Mouse (Mus musculus): ENCODE measurements at regions not wholly inside any gene's neighbourhood (a gene's known extent, or its start where the extent isn't known, plus 50 kb on each side); places are given as distances from the start of the nearest gene placed in this dataset.

DNA sequence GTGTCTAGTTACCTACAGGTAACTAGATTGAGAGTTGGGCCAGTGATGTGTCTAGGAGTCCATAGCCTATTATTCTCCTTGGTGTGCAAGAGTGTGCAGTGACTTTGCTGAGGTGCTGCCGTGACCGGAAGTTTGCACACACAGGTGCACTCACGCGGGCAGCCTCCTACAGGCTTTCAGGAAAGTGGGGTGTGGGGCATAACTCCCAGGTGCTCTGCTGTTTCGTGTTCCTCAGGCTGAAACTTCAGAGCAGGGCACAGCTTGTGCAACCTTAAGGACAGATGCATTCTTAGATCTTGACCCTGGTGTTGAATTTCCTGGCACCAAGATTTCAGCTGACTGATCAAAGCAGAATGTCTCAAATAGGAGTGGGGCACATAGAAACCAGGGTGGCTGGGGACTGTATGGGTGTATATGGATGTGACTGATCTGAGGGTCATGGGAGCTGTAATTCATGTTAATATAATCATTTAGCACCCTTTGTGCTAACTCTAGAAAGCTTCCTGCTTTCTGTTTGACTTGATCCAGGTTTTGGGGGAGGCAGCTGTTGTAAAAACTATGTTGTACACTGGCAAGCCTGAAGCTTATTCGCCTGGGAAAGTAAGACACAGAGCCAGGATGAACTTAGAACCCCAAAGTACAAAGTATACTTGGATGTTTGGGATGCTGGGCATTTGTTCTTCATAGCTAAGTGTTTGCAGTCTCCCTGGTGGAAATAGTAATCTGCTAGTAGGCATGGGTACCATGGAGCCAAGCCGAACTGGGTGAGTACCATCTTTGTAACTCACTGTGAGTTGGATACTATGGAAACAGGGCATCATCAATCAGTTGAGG is 1234.6 kb upstream of the A1bg start:
- Histone ChIP-seq H3K9me3 (no peaks in the 10 kb centered on the region), H3K27me3 (no peaks in the 10 kb centered on the region), H3K36me3 (no peaks in the 10 kb centered on the region), H3K4me1 (peaks cover 7% of the 10 kb centered on the region; the same call in 1 of the 2 replicates), H3K4me2 (replicated peaks) (no peak overlapping the region), H3K9ac (no peak overlapping the region), H3K27ac (no peak overlapping the region), H3K4me3 (no peak overlapping the region)
- ATAC-seq (ENCODE audit: low FRiP score, low read depth), result no peak
- WGBS, result 88% methylated on average over 7 of the region's 7 CpGs

DNA sequence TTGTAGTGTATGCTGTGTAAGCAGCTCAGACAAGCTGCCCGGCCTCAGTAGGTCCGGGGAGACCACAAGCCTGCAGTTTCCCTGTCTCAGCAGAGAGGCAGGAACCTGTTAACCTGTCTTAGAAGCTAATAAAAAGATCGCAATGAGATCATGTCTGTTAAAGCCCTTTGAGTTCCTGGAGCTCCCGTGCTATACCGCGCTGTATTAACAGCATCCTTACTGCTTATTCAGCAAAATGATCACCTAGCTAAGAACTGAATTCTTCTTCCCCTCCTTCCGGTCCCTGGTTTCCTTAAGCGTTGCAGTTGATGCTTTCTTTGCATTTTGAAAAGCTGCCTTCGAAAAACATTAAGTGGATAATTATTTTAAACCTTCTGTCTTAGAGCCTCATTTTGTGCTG is 1230.4 kb upstream of the A1bg start:
- H3K4me3 ChIP-seq, result no peak overlapping the region
- 36% methylated on average over 9 of the region's 9 CpGs for WGBS
- no peak overlapping the region for H3K27ac ChIP-seq
- ATAC-seq (ENCODE audit: low FRiP score, low read depth), result no peak
- H3K4me1 ChIP-seq, result peaks cover 11% of the 10 kb centered on the region; the same call in 1 of the 2 replicates
- no peak overlapping the region for H3K9ac ChIP-seq
- H3K27me3 ChIP-seq, result no peaks in the 10 kb centered on the region
- H3K9me3 ChIP-seq, result no peaks in the 10 kb centered on the region
- no peaks in the 10 kb centered on the region for H3K36me3 ChIP-seq
- H3K4me2 ChIP-seq (replicated peaks), result no peak overlapping the region

DNA sequence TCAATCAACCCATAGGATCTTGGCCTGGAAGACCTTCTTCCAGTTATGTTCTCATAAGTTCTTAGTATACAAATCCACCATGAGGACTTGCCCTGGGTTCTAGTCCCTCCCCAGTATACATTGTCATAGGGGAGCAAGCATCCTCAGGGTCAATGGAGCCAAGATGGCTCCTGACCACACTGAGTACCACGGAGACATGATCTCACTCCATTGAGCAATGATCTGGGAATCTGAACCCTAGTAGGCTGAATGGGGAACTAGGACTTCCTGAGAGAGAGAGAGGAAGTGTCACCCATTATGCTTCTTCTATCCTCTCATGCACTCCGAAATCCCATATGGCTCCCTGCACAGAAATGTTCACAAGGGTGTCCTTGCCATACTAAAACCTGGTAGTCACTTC is 1229.3 kb upstream of the A1bg start:
- no peak for ATAC-seq (ENCODE audit: low FRiP score, low read depth)
- Histone ChIP-seq H3K27me3 (no peaks in the 10 kb centered on the region), H3K9ac (no peak overlapping the region), H3K4me2 (replicated peaks) (no peak overlapping the region), H3K4me1 (peaks cover 18% of the 10 kb centered on the region), H3K4me3 (no peak overlapping the region), H3K9me3 (no peaks in the 10 kb centered on the region), H3K36me3 (no peaks in the 10 kb centered on the region), H3K27ac (no peak overlapping the region)
- 93% methylated on average over 2 of the region's 2 CpGs for WGBS

DNA sequence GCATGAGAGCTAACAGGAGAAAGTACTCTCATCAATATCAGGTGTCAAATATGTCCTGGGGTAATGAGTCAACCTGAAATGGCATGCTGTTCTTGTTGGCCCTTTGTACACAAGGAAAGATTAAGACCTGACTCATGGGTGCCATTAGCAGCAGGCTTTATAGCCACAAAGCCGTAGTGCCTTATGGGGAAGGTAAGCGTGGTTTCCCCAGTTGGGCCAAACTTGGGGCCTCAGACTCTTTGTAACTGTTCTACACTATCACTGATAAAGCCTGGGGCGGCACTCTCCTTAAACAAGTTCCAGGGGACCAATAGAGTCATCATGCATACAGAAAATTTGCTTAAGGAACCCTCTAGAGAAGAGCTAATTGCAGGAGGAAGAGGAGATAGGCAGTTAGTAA is 1228.9 kb upstream of the A1bg start:
- H3K4me1 ChIP-seq, result peaks cover 19% of the 10 kb centered on the region
- H3K9me3 ChIP-seq, result no peaks in the 10 kb centered on the region
- 90% methylated on average over 3 of the region's 3 CpGs for WGBS
- no peak overlapping the region for H3K9ac ChIP-seq
- no peak overlapping the region for H3K4me3 ChIP-seq
- H3K4me2 ChIP-seq (replicated peaks), result no peak overlapping the region
- no peaks in the 10 kb centered on the region for H3K36me3 ChIP-seq
- no peaks in the 10 kb centered on the region for H3K27me3 ChIP-seq
- H3K27ac ChIP-seq, result no peak overlapping the region
- ATAC-seq (ENCODE audit: low FRiP score, low read depth), result no peak

DNA sequence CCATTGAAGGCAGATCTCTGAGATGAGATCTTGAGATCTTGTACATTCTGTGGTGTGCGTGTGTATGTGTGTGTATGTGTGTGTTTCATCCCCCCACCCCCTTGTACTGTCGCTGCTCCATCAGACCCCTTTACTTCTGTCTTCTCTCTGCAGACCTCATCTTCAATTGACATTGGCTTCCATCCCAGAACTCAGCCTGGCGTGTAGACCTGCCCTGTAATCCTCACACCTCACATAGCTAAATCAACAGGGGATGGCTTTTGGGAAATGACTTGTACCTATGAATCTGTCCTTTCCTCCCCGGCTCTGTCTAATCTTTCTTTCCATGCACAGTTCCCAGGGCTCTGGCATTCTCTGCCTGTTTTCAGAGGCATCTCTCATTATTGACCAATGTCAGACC is 1227.5 kb upstream of the A1bg start:
- WGBS, result 75% methylated on average over 4 of the region's 4 CpGs
- no peak for ATAC-seq (ENCODE audit: low FRiP score, low read depth)

DNA sequence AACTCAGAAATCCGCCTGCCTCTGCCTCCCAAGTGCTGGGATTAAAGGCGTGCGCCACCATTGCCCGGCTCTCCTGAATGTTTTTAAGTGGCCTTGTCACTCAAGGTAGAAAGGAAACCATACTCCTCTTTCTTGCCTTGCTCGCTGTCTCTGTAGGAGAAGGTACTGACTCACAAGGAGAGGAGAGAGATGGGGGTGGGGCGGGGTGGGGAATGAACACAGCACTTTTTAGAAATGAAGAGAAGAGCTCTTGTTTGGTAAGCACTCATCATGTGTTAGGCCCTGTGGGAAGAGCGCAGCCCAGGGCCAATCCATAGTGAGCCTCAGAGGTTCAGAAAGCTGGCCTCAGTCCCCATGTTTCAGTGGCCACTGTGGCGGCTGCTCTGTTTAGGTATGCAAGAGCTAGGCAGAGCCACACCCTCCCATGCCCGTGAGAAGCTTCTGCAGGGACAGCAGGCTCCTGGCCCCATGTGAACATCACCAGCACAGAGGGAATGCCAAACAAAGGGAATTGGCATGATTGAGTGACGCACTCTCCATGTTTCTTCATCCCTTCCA is 1225.9 kb upstream of the A1bg start:
- Histone ChIP-seq H3K9me3 (no peaks in the 10 kb centered on the region), H3K4me3 (no peak overlapping the region), H3K4me1 (peaks cover 19% of the 10 kb centered on the region), H3K4me2 (replicated peaks) (no peak overlapping the region), H3K36me3 (no peaks in the 10 kb centered on the region), H3K9ac (no peak overlapping the region), H3K27ac (no peak overlapping the region), H3K27me3 (no peaks in the 10 kb centered on the region)
- 88% methylated on average over 10 of the region's 10 CpGs for WGBS
- ATAC-seq (ENCODE audit: low FRiP score, low read depth), result no peak

More for the DNA sequence above, 1227.5 kb upstream of the A1bg start:
- no peaks in the 10 kb centered on the region for H3K36me3 ChIP-seq
- H3K4me2 ChIP-seq (replicated peaks), result no peak overlapping the region
- H3K4me1 ChIP-seq, result peaks cover 19% of the 10 kb centered on the region
- no peaks in the 10 kb centered on the region for H3K27me3 ChIP-seq
- no peak overlapping the region for H3K4me3 ChIP-seq
- no peaks in the 10 kb centered on the region for H3K9me3 ChIP-seq
- no peak overlapping the region for H3K9ac ChIP-seq
- no peak overlapping the region for H3K27ac ChIP-seq

DNA sequence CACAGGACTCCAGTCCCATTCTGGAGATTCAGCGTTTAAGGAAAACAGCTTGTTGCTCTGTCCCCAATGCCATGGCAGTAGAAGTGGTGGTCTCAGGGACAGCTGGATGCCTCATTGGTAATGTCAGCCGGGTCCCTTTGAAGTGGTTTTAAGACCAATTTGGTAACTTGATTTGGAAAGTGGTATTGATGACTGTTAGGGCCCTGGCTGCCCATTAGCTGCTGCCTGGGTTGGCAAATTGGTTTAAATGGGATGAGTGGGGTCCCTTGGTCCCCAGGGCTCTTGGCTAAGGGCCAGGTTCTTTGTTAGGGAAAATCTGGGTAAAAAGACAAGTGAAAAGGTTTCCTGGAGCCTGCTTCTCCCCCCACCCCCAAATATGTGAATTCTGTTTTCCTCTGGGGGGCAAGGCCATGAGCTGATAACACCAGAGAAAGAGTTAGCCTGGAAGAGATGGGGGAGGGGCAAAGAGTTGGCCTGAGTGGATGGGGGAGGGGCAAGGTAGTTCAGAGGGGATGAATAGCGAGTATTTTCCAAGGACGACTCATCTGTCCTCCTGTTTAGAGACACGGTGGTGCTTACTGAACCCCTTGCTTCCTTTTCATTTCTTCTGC is 1224.6 kb upstream of the A1bg start:
- H3K4me2 ChIP-seq (replicated peaks), result no peak overlapping the region
- no peak for ATAC-seq (ENCODE audit: low FRiP score, low read depth)
- no peak overlapping the region for H3K27ac ChIP-seq
- H3K9ac ChIP-seq, result no peak overlapping the region
- peaks cover 12% of the 10 kb centered on the region for H3K4me1 ChIP-seq
- no peak overlapping the region for H3K4me3 ChIP-seq
- 14% methylated on average over 5 of the region's 5 CpGs for whole genome bisulfite sequencing
- H3K36me3 ChIP-seq, result no peaks in the 10 kb centered on the region
- no peaks in the 10 kb centered on the region for H3K27me3 ChIP-seq
- no peaks in the 10 kb centered on the region for H3K9me3 ChIP-seq

DNA sequence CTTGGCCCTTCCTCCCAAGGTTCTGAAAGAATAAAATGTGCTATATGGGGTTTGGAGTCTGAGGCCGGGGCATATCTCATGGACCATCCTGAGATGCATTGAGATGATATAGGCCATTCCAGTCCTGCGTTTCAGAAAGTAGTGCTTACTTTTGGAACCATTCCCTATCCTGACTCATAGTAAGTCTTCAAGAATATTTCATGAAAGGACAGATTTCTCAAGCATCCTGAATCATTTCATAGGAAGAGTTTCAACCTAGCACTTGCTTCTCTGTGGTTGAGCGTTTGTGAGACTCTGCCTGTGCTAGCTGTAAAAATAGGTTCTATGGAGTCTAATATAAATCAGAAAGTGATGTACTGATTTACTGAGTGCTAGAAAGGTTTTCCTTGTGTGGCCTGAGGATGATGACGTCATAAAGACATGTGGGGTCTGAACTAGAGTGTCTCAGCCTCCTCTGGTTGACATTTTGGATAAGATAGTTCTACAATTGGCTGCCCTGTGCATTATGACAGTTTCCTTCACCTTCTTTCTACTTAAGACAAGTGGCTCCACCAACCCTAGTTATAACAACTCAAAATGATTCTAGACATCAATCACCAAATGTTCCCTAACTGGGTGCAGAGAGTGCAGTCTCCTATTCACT is 1223.0 kb upstream of the A1bg start:
- Histone ChIP-seq H3K4me1 (peaks cover 12% of the 10 kb centered on the region), H3K9me3 (no peaks in the 10 kb centered on the region), H3K36me3 (no peaks in the 10 kb centered on the region), H3K27me3 (no peaks in the 10 kb centered on the region), H3K27ac (no peak overlapping the region), H3K4me3 (no peak overlapping the region), H3K9ac (no peak overlapping the region), H3K4me2 (replicated peaks) (no peak overlapping the region)
- WGBS, result 86% methylated on average over 4 of the region's 4 CpGs
- ATAC-seq (ENCODE audit: low FRiP score, low read depth), result no peak

DNA sequence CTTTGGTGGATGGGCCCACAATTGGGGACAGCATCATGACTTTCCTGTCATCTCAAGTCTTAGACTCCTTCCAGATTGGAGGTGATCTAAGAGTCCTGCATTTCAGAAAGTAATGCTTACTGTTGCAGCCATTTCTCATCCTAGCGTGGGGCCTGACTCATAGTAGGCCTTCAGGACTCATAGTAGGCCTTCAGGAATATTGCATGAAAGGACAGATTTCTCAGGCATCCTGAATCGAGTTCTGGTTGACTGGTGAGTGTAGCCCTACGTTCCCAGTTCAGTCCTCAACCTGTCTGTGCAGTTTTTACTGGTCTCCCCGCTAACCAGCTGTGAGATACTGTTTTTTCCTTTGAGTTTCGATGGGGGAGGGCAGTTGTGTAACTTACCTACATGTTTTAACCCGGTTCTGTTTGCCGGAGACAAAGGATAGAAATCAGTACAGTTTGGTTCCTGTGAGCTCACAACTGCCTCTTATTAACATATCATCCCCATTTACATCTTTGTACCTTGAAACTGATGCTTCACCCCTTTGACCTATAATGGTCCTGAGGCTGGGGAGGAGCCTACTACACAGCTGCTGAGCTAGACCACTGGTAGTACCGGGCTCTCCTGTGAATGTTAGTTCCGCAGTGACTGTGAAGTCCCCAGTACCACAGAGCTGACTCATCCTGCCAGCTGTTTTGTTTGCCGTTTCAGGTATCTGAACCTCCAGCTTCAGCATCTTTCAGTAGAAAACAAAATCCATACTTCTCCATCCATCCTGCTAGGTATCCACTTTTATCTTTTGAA is 1222.2 kb upstream of the A1bg start:
- no peak overlapping the region for H3K4me2 ChIP-seq (replicated peaks)
- no peaks in the 10 kb centered on the region for H3K27me3 ChIP-seq
- no peaks in the 10 kb centered on the region for H3K9me3 ChIP-seq
- H3K4me3 ChIP-seq, result no peak overlapping the region
- no peak for ATAC-seq (ENCODE audit: low FRiP score, low read depth)
- H3K27ac ChIP-seq, result no peak overlapping the region
- no peak overlapping the region for H3K9ac ChIP-seq
- peaks cover 8% of the 10 kb centered on the region for H3K4me1 ChIP-seq
- 90% methylated on average over 10 of the region's 10 CpGs for WGBS
- H3K36me3 ChIP-seq, result no peaks in the 10 kb centered on the region

DNA sequence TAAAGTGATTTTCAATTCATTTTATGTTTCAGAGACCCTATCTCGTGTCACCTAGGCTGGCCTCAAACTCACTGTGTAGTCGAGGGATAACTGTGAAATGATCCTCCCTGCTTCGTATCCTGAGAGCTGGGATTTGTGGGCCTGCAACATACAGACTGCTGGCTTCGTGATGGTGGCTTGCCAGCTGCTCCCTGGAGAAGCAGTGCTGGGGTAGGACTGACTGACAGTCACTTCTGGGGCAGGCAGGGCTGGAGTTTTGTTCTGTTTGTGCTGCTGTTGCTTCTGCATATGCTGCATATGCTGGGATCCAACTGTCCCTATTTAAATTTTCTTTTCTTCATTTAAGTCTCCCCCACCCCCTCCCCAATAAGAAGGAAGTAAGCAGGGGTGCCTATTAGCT is 1217.0 kb upstream of the A1bg start:
- Histone ChIP-seq H3K27me3 (no peaks in the 10 kb centered on the region), H3K4me2 (replicated peaks) (no peak overlapping the region), H3K36me3 (no peaks in the 10 kb centered on the region), H3K4me1 (peaks cover 22% of the 10 kb centered on the region), H3K9ac (no peak overlapping the region), H3K27ac (no peak overlapping the region), H3K9me3 (no peaks in the 10 kb centered on the region), H3K4me3 (no peak overlapping the region)
- 56% methylated on average over 4 of the region's 4 CpGs for WGBS
- ATAC-seq (ENCODE audit: low FRiP score, low read depth), result peak; percentile 18; the same call in 1 of the 2 replicates

DNA sequence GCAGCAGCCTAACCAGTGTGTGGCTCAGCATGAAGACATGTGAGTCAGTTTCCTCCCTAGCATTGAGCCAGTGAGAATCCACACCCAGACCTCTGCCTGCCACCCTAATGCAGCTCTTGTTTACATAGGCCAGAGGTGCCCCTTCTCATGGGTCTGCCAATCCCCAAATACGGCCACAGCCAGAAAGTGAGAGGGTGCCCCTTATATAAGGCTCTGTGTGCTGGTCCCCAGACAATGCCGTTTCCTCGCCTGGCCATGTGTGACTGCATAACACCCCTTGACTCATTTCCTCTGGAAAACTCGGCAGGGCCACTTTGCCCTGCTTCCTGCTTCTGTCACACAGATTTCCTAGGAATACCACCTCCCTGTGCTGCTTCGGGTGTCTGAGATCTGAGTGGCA is 1216.4 kb upstream of the A1bg start:
- Histone ChIP-seq H3K9me3 (no peaks in the 10 kb centered on the region), H3K4me1 (peaks cover 22% of the 10 kb centered on the region), H3K36me3 (no peaks in the 10 kb centered on the region), H3K27me3 (no peaks in the 10 kb centered on the region), H3K9ac (no peak overlapping the region; the same call in 1 of the 2 replicates), H3K4me2 (replicated peaks) (no peak overlapping the region), H3K27ac (no peak overlapping the region), H3K4me3 (no peak overlapping the region)
- no peak for ATAC-seq (ENCODE audit: low FRiP score, low read depth)
- WGBS, result 36% methylated on average over 5 of the region's 5 CpGs

DNA sequence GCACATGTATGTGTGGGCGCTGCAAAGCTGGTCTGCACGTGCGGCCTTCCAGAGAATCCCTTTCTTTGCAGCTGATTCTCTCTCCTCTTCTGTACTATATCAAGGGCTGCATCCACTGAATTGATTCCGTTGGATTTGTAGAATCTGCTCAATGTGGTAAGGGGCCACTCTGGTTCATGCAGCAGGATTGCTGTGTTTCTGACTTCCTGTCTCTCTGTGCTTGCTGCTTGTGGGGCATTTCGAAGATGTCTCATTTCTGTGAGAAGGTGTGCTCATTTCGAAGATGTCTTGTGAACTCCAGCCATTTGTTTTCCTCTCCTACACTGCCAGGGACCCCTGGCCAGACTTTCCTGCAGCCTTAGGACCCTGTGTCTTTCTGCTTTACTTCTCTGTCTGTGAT is 1215.9 kb upstream of the A1bg start:
- no peaks in the 10 kb centered on the region for H3K27me3 ChIP-seq
- WGBS, result 91% methylated on average over 6 of the region's 6 CpGs
- H3K4me3 ChIP-seq, result no peak overlapping the region
- H3K9me3 ChIP-seq, result no peaks in the 10 kb centered on the region
- no peak overlapping the region for H3K27ac ChIP-seq
- H3K4me1 ChIP-seq, result peaks cover 22% of the 10 kb centered on the region
- H3K4me2 ChIP-seq (replicated peaks), result no peak overlapping the region
- no peak overlapping the region for H3K9ac ChIP-seq
- ATAC-seq (ENCODE audit: low FRiP score, low read depth), result no peak
- no peaks in the 10 kb centered on the region for H3K36me3 ChIP-seq

All from limb, embryonic 13.5 days (tissue).